ENCODE assay signal across 13 mouse cellular contexts in genomic region chr2:31201851-31202250, GRCm38 (mm10). TPM values are rescaled to one million over a fixed set of nuclear protein-coding genes. Genes with fewer than 3 reads are reported as not detected.
DNase-seq lines count a peak whose midpoint lies in the region; ATAC-seq and TF ChIP-seq lines count a peak whose summit lies in the region.
"Had no signal": no experiment of that assay in that cellular context is flagged by ENCODE, and none has a peak within 500 bp of the region (broad histone marks: within the 10 kb centered on the region; RNA-seq: fewer than 3 reads in every experiment).

No protein-coding gene starts in this region.

- ATAC-seq in heart, embryonic 14.5 days (ENCODE audit: insufficient number of reproducible peaks, insufficient read depth, low FRiP score, low read depth) = no peak

- no peaks in the 10 kb centered on the region for H3K9me3 ChIP-seq in heart, embryonic 14.5 days (ENCODE audit: control insufficient read depth, low read length)
- H3K9me3 ChIP-seq: embryonic facial prominence, embryonic 15.5 days; limb, embryonic 15.5 days had no signal

- no peak for DNase-seq in heart, postnatal 14 days
- DNase-seq in retina, embryonic 14.5 days (ENCODE audit: low spot score) = peak; percentile 34
- DNase-seq in retina, postnatal 1 day = no peak
- DNase-seq in liver, adult 2 months (ENCODE audit: extremely low read depth, low read depth, low spot score) = peak; percentile 83
- DNase-seq in adrenal gland, adult 8-10 months = no peak
- DNase-seq in thymus, postnatal 10 days (ENCODE audit: low spot score in 2 of 2) = no peak
- no peak for DNase-seq in cerebellum, postnatal 36 days
- DNase-seq: B cell, adult 2 months; spleen, adult 18-20 months; thymus, postnatal 36 days had no signal

- TF ChIP-seq CTCF in liver, adult 2 months (IDR thresholded peaks at IDR 0.05; ENCODE audit: low read depth, low read length) = no peak

- peaks cover 51 to 88% of the 10 kb centered on the region in 2 experiments for H3K4me1 ChIP-seq in heart, embryonic 14.5 days (ENCODE audit: control insufficient read depth in 2 of 2, insufficient read depth in 2 of 2, low read length in 2 of 2)
- H3K4me1 ChIP-seq in liver, adult 2 months (ENCODE audit: control insufficient read depth, insufficient read depth, low read length) = peaks cover 8% of the 10 kb centered on the region

- H3K36me3 ChIP-seq in heart, embryonic 14.5 days (ENCODE audit: control insufficient read depth, insufficient read depth, low read length) = peaks cover 48% of the 10 kb centered on the region
- H3K36me3 ChIP-seq in liver, adult 2 months (ENCODE audit: control insufficient read depth, insufficient read depth, low read length) = no peaks in the 10 kb centered on the region

- no peaks in the 10 kb centered on the region for H3K27me3 ChIP-seq in heart, embryonic 14.5 days (ENCODE audit: control insufficient read depth, insufficient read depth, low read length)
- H3K27me3 ChIP-seq in liver, adult 2 months (ENCODE audit: control insufficient read depth, insufficient read depth, low read length) = no peaks in the 10 kb centered on the region
- H3K27me3 ChIP-seq: embryonic facial prominence, embryonic 15.5 days; limb, embryonic 15.5 days had no signal

- peak overlapping the region; percentile 34 to 81 for H3K27ac ChIP-seq in heart, embryonic 14.5 days (replicated peaks in 1 of 2; ENCODE audit: control insufficient read depth in 1 of 2, insufficient read depth in 1 of 2, low read depth in 2 of 2, low read length in 2 of 2)
- no peak overlapping the region for H3K27ac ChIP-seq in liver, adult 2 months (replicated peaks; ENCODE audit: insufficient read depth, low read depth, low read length)
- H3K27ac ChIP-seq: embryonic facial prominence, embryonic 15.5 days; limb, embryonic 15.5 days had no signal

- H3K4me2 ChIP-seq in heart, embryonic 14.5 days (ENCODE audit: low read length) = no peak overlapping the region
- H3K4me2 ChIP-seq: embryonic facial prominence, embryonic 15.5 days; limb, embryonic 15.5 days had no signal

- H3K79me2 ChIP-seq in liver, adult 2 months (ENCODE audit: control insufficient read depth, insufficient read depth, low read length) = no peaks in the 10 kb centered on the region

- intact Hi-C loops in heart, postnatal 14 days (cut with DNase I) = no loop called here

- H3K4me3 ChIP-seq in heart, embryonic 14.5 days (ENCODE audit: control insufficient read depth in 1 of 2, insufficient read depth in 1 of 2, low read depth in 1 of 2, low read length in 2 of 2) = no peak overlapping the region
- H3K4me3 ChIP-seq in liver, adult 2 months (ENCODE audit: insufficient read depth, low read depth, low read length) = no peak overlapping the region
- H3K4me3 ChIP-seq: embryonic facial prominence, embryonic 15.5 days; limb, embryonic 15.5 days had no signal

- 27% methylated on average over 7 of the region's 7 CpGs for WGBS in heart, embryonic 14.5 days
- 27% methylated on average over 7 of the region's 7 CpGs for WGBS in liver, adult 2 months

- no peak for TF ChIP-seq POLR2A in liver, adult 2 months (IDR thresholded peaks at IDR 0.05; ENCODE audit: extremely low read depth, insufficient read depth, low read length)

- peak overlapping the region; percentile 35 for H3K9ac ChIP-seq in heart, embryonic 14.5 days (ENCODE audit: low read length)
- H3K9ac ChIP-seq in liver, adult 2 months (ENCODE audit: low read depth, low read length) = no peak overlapping the region
- H3K9ac ChIP-seq: embryonic facial prominence, embryonic 15.5 days; limb, embryonic 15.5 days had no signal

RNA-seq across cellular contexts. Expression of gene Ncs1, which starts 43.8 kb away (rescaled TPM):
- polyA plus RNA-seq in heart, embryonic 14.5 days (2014; fragmentation: Nextera tagmentation; extraction: Ambion mirVana) = 51.7 and 52.2 TPM in 2 replicates
- 10 to 100 TPM in 1 of 2 experiments, 1 to 10 TPM in 1; 7.9 to 11.9 TPM for total RNA-seq in heart, postnatal 14 days (2021)
- 0.07 and 0.09 TPM in 2 replicates for total RNA-seq in liver, adult 2 months (2014; rRNA removed)
- polyA plus RNA-seq in liver, adult 2 months (2012; rRNA removed) = 0.07 and 0.11 TPM in 2 replicates
- 10 to 100 TPM in 2 of 4 experiments, 1 to 10 TPM in 2; 4.4 to 11.0 (median 7.7) TPM for total RNA-seq in adrenal gland, adult 8-10 months (2022)

RNA-seq across cellular contexts. Expression of gene Gpr107, which starts 49.7 kb away (rescaled TPM):
- polyA plus RNA-seq in heart, embryonic 14.5 days (2014; fragmentation: Nextera tagmentation; extraction: Ambion mirVana) = 26.6 and 27.3 TPM in 2 replicates
- 10 to 100 TPM; 39.2 to 41.7 TPM for total RNA-seq in heart, postnatal 14 days (2021)
- total RNA-seq in liver, adult 2 months (2014; rRNA removed) = 10.0 and 11.4 TPM in 2 replicates
- polyA plus RNA-seq in liver, adult 2 months (2012; rRNA removed) = 6.8 and 8.3 TPM in 2 replicates
- 10 to 100 TPM; 61.9 to 93.4 (median 75.7) TPM for total RNA-seq in adrenal gland, adult 8-10 months (2022)

Comparison
In these comparisons a context has a peak if more than half of its experiments do, and no peak if none do; other contexts are left out.
1. DNase-seq: peak in retina, embryonic 14.5 days (single experiment) and liver, adult 2 months (single experiment); none in heart, postnatal 14 days (0 of 2), retina, postnatal 1 day (single experiment), adrenal gland, adult 8-10 months (single experiment), thymus, postnatal 10 days (0 of 2) and cerebellum, postnatal 36 days (0 of 2).